Mouse (Mus musculus) limb, embryonic 15.5 days (tissue): Measurements from ENCODE around the gene Dnajc17. TPM values are rescaled to one million over a fixed set of nuclear protein-coding genes. Genes with fewer than 3 reads are reported as not detected.

Experiments used
- ATAC-seq: fragments of 200-750 bp; cut with Nextera tagmentation; 2 replicates; pipeline ENCODE4 v1.8.0; 2017; ENCODE audit warnings: low read depth, moderate TSS enrichment; ENCODE audit not compliant: insufficient number of reproducible peaks, low FRiP score, low TSS enrichment
- H3K27ac ChIP-seq: fragments of 300-500 bp; sonication (generic); 2 replicates; pipeline ENCODE4 v1.5.1; 2015; ENCODE audit warnings: moderate library complexity, mild to moderate bottlenecking, inconsistent platforms
- H3K27me3 ChIP-seq: fragments of 300-500 bp; sonication (generic); 2 replicates; pipeline ENCODE4 v1.6.1; 2015; ENCODE audit warnings: inconsistent platforms
- H3K36me3 ChIP-seq: fragments of 300-500 bp; sonication (generic); 2 replicates; pipeline ENCODE4 v1.6.1; 2015; ENCODE audit warnings: inconsistent platforms
- H3K4me1 ChIP-seq: fragments of 300-500 bp; sonication (generic); 2 replicates; pipeline ENCODE4 v1.6.1; 2015; ENCODE audit warnings: inconsistent platforms
- H3K4me2 ChIP-seq: fragments of 300-500 bp; sonication (generic); 2 replicates; pipeline ENCODE4 v1.6.1; 2015; ENCODE audit warnings: mild to moderate bottlenecking, inconsistent platforms
- H3K4me3 ChIP-seq: fragments of 300-500 bp; sonication (generic); 2 replicates; pipeline ENCODE4 v1.5.1; 2015; ENCODE audit warnings: mild to moderate bottlenecking, inconsistent platforms
- H3K9ac ChIP-seq: fragments of 300-500 bp; sonication (generic); 2 replicates; pipeline ENCODE4 v1.6.1; 2015; ENCODE audit warnings: inconsistent platforms
- H3K9me3 ChIP-seq: fragments of 300-500 bp; sonication (generic); 2 replicates; pipeline ENCODE4 v1.6.1; 2016; ENCODE audit warnings: inconsistent platforms
- WGBS: fragments of 180-500 bp; shearing (Covaris S2); methylation state at CpG from one replicate; pipeline ENCODE4 v1.1.7; 2015; 5-methylcytosine and 5-hydroxymethylcytosine counted together
- polyA plus RNA-seq: library from polyadenylated mRNA; unstranded; fragments of >200 nt; fragmentation: Nextera tagmentation; extraction: Ambion mirVana; gene quantifications from 2 replicates; pipeline ENCODE4 v1.2.1, GENCODE M21; 2015

The Dnajc17 gene
- 18.5 and 23.1 TPM in 2 replicates for polyA plus RNA-seq

- Histone ChIP-seq H3K4me1 (peaks cover 12% of the 10 kb centered on the region), H3K9me3 (no peaks in the 10 kb centered on the region), H3K9ac (peak within 1 kb of the TSS; percentile 76), H3K4me2 (peak within 1 kb of the TSS; percentile 62), H3K4me3 (peak within 1 kb of the TSS; percentile 81), H3K27me3 (no peaks in the 10 kb centered on the region), H3K27ac (peak within 1 kb of the TSS; percentile 93), H3K36me3 (peaks cover 31% of the 10 kb centered on the region)
- under 1% methylated on average over 51 of the region's 51 CpGs for WGBS
- ATAC-seq = peak; percentile 97
These were observed at the start of gene Dnajc17, which contains the start of gene Zfyve19 for GRCm38 (mm10) chr2:119208344-119209175. TSS of gene Dnajc17 (minus strand) at chr2:119208795. TSS of gene Zfyve19 (plus strand) at chr2:119208617.

GRCm38 (mm10) chr2:119254976-119255375 lies 46.4 kb upstream of the Dnajc17 start:
- H3K4me2 ChIP-seq = no peak overlapping the region
- H3K36me3 ChIP-seq = no peaks in the 10 kb centered on the region
- H3K4me1 ChIP-seq = peaks cover 5% of the 10 kb centered on the region; the same call in 1 of the 2 replicates
- no peak overlapping the region for H3K9ac ChIP-seq
- H3K4me3 ChIP-seq = no peak overlapping the region
- no peaks in the 10 kb centered on the region for H3K9me3 ChIP-seq
- peaks cover 21% of the 10 kb centered on the region for H3K27me3 ChIP-seq
- no peak for ATAC-seq
- H3K27ac ChIP-seq = no peak overlapping the region
- 18% methylated on average over 7 of the region's 7 CpGs for WGBS

GRCm38 (mm10) chr2:119250826-119251478 lies 42.4 kb upstream of the Dnajc17 start:
- WGBS = 16% methylated on average over 11 of the region's 11 CpGs
- ATAC-seq = no peak
- peaks cover 5% of the 10 kb centered on the region; the same call in 1 of the 2 replicates for H3K4me1 ChIP-seq
- H3K27me3 ChIP-seq = peaks cover 16% of the 10 kb centered on the region
- no peak overlapping the region for H3K4me2 ChIP-seq
- H3K4me3 ChIP-seq = no peak overlapping the region
- H3K9me3 ChIP-seq = no peaks in the 10 kb centered on the region
- H3K9ac ChIP-seq = no peak overlapping the region
- no peak overlapping the region for H3K27ac ChIP-seq
- H3K36me3 ChIP-seq = no peaks in the 10 kb centered on the region

GRCm38 (mm10) chr2:119250377-119250776 lies 41.8 kb upstream of the Dnajc17 start:
- Histone ChIP-seq H3K9me3 (no peaks in the 10 kb centered on the region), H3K36me3 (no peaks in the 10 kb centered on the region), H3K4me2 (no peak overlapping the region), H3K9ac (no peak overlapping the region), H3K4me1 (peaks cover 5% of the 10 kb centered on the region; the same call in 1 of the 2 replicates), H3K4me3 (no peak overlapping the region), H3K27ac (no peak overlapping the region), H3K27me3 (peaks cover 16% of the 10 kb centered on the region)
- WGBS = 64% methylated on average over 5 of the region's 5 CpGs
- ATAC-seq = no peak

- H3K9ac ChIP-seq = no peak overlapping the region
- no peak overlapping the region for H3K4me3 ChIP-seq
- H3K4me2 ChIP-seq = no peak overlapping the region
- H3K27me3 ChIP-seq = peaks cover 11% of the 10 kb centered on the region
- 66% methylated on average over 4 of the region's 4 CpGs for WGBS
- peaks cover 5% of the 10 kb centered on the region; the same call in 1 of the 2 replicates for H3K4me1 ChIP-seq
- no peak for ATAC-seq
- no peak overlapping the region for H3K27ac ChIP-seq
- H3K9me3 ChIP-seq = no peaks in the 10 kb centered on the region
- H3K36me3 ChIP-seq = no peaks in the 10 kb centered on the region
These were observed 41.0 kb upstream of the Dnajc17 start for GRCm38 (mm10) chr2:119249592-119250061.

GRCm38 (mm10) chr2:119247904-119248303 lies 39.3 kb upstream of the Dnajc17 start:
- H3K27ac ChIP-seq = no peak overlapping the region
- no peaks in the 10 kb centered on the region for H3K9me3 ChIP-seq
- ATAC-seq = no peak
- no peak overlapping the region for H3K9ac ChIP-seq
- H3K27me3 ChIP-seq = 0 out of 2 replicates have a peak, but pooled peaks cover 3% of the 10 kb centered on the region
- H3K4me1 ChIP-seq = peaks cover 5% of the 10 kb centered on the region; the same call in 1 of the 2 replicates
- 84% methylated on average over 9 of the region's 9 CpGs for WGBS
- H3K36me3 ChIP-seq = no peaks in the 10 kb centered on the region
- no peak overlapping the region for H3K4me2 ChIP-seq
- no peak overlapping the region for H3K4me3 ChIP-seq

GRCm38 (mm10) chr2:119245246-119245645 lies 36.7 kb upstream of the Dnajc17 start:
- no peak overlapping the region for H3K9ac ChIP-seq
- no peak for ATAC-seq
- 87% methylated on average over 7 of the region's 7 CpGs for WGBS
- no peaks in the 10 kb centered on the region for H3K4me1 ChIP-seq
- H3K4me2 ChIP-seq = no peak overlapping the region
- no peaks in the 10 kb centered on the region for H3K9me3 ChIP-seq
- no peak overlapping the region for H3K4me3 ChIP-seq
- 0 out of 2 replicates have a peak, but pooled peaks cover 4% of the 10 kb centered on the region for H3K27me3 ChIP-seq
- no peak overlapping the region for H3K27ac ChIP-seq
- no peaks in the 10 kb centered on the region for H3K36me3 ChIP-seq

- peaks cover 28% of the 10 kb centered on the region for H3K27me3 ChIP-seq
- H3K4me1 ChIP-seq = peaks cover 4% of the 10 kb centered on the region
- no peak overlapping the region for H3K9ac ChIP-seq
- 77% methylated on average over 9 of the region's 9 CpGs for WGBS
- H3K36me3 ChIP-seq = no peaks in the 10 kb centered on the region
- H3K9me3 ChIP-seq = no peaks in the 10 kb centered on the region
- no peak overlapping the region for H3K4me2 ChIP-seq
- no peak for ATAC-seq
- no peak overlapping the region for H3K4me3 ChIP-seq
- H3K27ac ChIP-seq = no peak overlapping the region
These were observed 34.0 kb upstream of the Dnajc17 start for GRCm38 (mm10) chr2:119242548-119242947.

GRCm38 (mm10) chr2:119240819-119241186 lies 32.2 kb upstream of the Dnajc17 start:
- H3K9ac ChIP-seq = no peak overlapping the region
- H3K9me3 ChIP-seq = no peaks in the 10 kb centered on the region
- H3K27me3 ChIP-seq = peaks cover 46% of the 10 kb centered on the region
- 91% methylated on average over 4 of the region's 4 CpGs for WGBS
- peaks cover 12% of the 10 kb centered on the region for H3K4me1 ChIP-seq
- H3K36me3 ChIP-seq = no peaks in the 10 kb centered on the region
- no peak overlapping the region for H3K4me2 ChIP-seq
- H3K4me3 ChIP-seq = no peak overlapping the region
- no peak overlapping the region for H3K27ac ChIP-seq
- ATAC-seq = no peak

- no peak overlapping the region for H3K4me2 ChIP-seq
- no peaks in the 10 kb centered on the region for H3K36me3 ChIP-seq
- ATAC-seq = no peak
- peaks cover 51% of the 10 kb centered on the region for H3K27me3 ChIP-seq
- 54% methylated on average over 4 of the region's 4 CpGs for whole genome bisulfite sequencing
- H3K9ac ChIP-seq = no peak overlapping the region
- H3K9me3 ChIP-seq = no peaks in the 10 kb centered on the region
- no peak overlapping the region for H3K4me3 ChIP-seq
- no peak overlapping the region for H3K27ac ChIP-seq
- peaks cover 12% of the 10 kb centered on the region for H3K4me1 ChIP-seq
These were observed 31.7 kb upstream of the Dnajc17 start for GRCm38 (mm10) chr2:119240075-119240818.

- peak overlapping the region; percentile 51; the same call in 1 of the 2 replicates for H3K4me3 ChIP-seq
- H3K9ac ChIP-seq = no peak overlapping the region
- no peak overlapping the region for H3K27ac ChIP-seq
- peaks cover 12% of the 10 kb centered on the region for H3K4me1 ChIP-seq
- no peak for ATAC-seq
- no peaks in the 10 kb centered on the region for H3K36me3 ChIP-seq
- no peaks in the 10 kb centered on the region for H3K9me3 ChIP-seq
- peaks cover 66% of the 10 kb centered on the region for H3K27me3 ChIP-seq
- 74% methylated on average over 2 of the region's 2 CpGs for WGBS
- peak overlapping the region; percentile 89; the same call in 1 of the 2 replicates for H3K4me2 ChIP-seq
These were observed 30.1 kb upstream of the Dnajc17 start for GRCm38 (mm10) chr2:119238671-119239070.
